Mouse (Mus musculus) spleen, adult 2 months (tissue): Measurements from ENCODE around the gene Med24.

Experiments used
- CTCF ChIP-seq: fragments of 200-500 bp; IDR thresholded peaks from 2 replicates; pipeline ENCODE4 v1.5.1; 2011; ENCODE audit warnings: mild to moderate bottlenecking, inconsistent platforms; ENCODE audit not compliant: insufficient read depth, insufficient read length, insufficient replicate concordance; ENCODE audit errors: extremely low read depth
- POLR2A ChIP-seq: fragments of 200-500 bp; IDR thresholded peaks from 2 replicates; pipeline ENCODE4 v1.6.1; 2011; ENCODE audit warnings: low read depth, low read length, inconsistent platforms

- TF ChIP-seq POLR2A (no peak), CTCF (no peak)
Observed at GRCm38 (mm10) chr11:98696454-98697216, 32.6 kb downstream of the Med24 start.
